Mouse (Mus musculus) urinary bladder, adult 18-20 months (tissue): ENCODE data around the gene Kcnc2.

Experiments
- DNase-seq, 2 experiments: peaks; one replicate each; pipeline ENCODE4 v3.0.0; 2022; ENCODE audit warnings: low spot score in 2 of 2, mixed read lengths in 2 of 2

Kcnc2 gene

DNA sequence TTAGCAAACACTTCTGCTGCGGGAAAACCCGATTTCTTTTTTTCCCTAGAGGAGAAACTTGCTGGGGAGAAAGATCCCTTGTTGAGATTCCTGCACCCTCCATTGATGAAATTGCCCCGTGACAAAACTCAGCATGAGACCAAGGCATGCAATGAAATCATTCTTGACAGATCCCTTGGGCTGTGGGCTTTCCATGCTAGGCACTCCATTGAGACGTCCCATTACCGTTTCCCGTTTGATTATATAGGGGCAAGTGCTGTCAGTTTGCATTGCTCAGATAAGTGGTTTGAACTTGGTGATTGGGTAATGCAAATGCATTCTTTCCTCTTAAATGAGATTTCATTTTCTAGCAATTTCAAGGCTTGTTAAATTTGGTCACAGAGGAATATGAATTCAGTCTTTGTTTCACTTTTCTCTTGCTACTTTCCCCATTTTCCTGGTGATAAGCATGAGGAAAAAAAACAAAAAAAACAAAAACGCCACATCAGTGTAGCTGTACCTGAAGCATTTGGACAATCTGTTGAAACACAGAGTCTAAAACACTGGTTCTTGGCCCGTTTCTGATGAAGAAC is 123.6 kb downstream of the Kcnc2 start:
- no peak for DNase-seq

DNA sequence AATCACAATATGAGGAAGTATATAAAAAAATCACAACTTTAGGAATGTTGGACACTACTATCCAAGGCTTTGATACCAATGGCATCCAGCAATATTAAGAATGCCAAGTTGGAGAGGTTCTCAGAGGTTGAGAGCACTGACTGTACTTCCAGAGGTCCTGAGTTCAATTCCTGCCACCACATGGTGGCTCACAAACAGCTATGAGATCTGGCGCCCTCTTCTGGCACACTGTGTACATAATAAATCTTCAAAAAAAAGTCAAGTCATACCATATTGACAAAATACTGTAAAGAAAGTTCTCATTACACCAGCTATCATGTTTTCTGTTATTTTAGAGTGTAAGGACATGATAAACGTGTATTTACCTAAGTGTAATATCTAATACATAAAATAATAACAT is 126.3 kb downstream of the Kcnc2 start:
- no peak for DNase-seq

DNA sequence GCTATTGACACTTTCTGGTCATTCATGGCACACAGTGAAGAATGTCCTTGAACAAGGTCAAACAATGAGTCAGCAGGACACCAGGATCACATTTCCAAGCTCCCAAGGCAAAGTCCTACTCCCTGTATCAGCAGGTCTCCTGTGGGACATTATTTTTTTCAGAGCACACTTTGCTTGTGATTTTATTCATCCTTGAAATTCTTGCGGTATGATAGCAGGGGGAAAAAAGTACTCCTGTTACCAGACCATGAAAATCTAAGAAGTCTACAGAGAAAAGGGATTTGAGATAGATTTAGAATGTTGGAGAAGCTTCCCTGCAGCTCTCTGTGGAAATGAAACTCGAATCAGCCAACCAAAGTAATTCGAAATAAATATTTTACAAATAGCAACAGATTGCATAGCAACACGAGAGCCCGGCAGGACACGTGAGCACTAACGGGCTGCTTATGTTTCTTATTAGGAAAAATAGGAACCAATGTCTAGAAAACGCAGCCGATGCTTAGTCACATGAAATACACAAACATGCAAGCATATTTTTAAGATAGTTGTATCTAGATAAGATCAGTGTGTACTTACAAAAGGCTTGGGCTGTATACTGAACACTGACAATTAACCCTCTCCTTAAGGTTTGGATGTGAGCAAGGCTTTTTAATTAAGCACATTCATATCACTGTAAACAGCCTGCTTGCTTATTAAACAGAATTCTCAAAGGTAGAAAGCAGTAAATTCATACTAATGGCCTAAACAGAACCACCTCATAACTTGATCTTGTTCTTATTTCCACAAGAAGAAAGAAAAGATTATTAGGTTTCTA is 129.9 kb downstream of the Kcnc2 start:
- no peak for DNase-seq

DNA sequence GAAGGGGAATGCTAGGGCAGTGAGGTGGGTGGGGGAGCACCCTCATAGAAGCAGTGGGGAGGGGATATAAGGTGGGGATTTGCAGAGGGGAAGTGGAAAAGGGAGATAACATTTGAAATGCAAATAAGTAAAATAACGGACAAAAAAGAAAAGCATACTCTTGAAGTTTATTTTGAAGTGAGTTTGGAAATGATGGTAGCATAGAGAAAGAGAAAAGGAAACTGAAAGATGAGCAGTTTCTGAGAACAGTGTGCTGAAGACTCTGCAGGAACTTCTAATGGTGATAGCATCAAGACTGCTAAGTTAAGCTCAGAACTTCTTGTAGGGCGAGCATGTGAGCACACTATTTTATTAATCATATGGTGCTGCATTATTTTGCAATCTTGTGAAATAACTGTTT is 138.6 kb downstream of the Kcnc2 start:
- DNase-seq: no peak

DNA sequence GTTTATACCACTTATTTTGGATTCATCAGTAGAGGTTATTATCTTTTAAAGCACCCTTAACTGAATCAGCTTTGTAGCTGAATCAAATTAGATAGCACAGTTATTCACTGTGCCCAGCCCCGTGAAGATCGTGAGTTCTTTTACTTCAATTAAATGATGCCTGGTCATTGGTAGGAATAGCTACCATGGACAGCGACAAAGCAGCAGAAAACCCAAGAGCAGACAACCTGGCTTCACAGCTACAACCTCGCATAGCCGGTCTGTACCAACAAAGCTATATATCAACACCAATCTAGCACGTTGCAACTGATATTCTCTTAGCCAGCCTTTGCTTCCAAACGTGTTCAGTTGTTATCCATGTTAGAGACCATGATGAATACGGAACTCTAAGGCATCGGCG is 152.4 kb downstream of the Kcnc2 start:
- DNase-seq: no peak

DNA sequence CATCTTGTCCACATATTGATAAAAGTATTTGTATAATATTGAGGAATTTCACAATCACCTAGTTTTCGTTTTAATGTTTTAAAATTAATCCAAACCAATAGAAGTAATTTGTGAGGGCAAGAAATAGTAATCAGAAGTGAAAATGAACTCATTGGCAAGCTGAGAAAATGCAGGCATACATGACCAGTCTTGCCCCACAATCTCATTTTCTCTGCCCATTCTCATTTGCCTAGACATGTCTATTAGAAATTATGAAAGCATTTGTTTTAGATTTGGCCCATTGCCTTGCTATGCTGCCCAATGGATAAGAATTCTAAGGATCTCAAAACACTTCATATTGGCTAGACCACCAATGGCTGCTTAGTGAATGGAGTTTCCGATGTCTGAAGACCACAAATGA is 166.0 kb downstream of the Kcnc2 start:
- DNase-seq: no peak

DNA sequence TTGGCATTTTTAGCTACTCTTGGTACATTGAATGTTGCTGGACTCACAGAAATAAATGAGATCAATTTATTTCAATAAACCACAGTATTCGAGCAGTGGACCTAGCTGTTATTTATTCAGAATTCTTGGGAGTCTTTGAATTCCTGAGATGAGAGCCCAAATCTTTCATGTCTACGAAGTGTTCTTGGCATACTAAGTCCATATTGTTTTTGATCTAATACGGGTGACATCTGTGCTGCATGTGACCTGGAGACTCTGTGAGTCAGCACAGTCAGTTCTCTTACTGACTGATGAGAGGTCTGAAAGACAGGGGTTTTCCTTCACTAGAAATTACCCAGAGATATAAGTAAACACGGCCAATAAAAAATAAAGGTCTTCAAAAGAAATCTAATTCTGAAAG is 173.7 kb downstream of the Kcnc2 start:
- DNase-seq: no peak

DNA sequence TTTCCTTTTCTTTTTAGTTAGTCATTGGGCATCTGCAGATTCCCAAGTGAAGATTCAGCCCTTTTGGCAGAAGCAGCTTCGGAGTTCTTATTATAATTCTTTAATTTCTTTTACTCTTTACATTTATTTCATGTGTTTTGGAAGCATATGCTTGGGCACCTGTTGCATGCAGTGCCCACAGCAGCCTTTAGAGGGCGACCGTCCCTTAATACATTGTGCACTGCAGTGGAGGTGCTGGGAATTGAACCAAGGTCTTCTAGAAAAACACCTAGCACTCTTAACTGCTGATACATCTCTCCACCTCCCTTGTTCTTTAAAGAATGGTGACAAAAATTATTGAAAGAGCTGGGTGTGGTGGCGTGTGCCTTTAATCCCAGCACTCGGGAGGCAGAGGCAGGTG is 180.0 kb downstream of the Kcnc2 start:
- DNase-seq: no peak

DNA sequence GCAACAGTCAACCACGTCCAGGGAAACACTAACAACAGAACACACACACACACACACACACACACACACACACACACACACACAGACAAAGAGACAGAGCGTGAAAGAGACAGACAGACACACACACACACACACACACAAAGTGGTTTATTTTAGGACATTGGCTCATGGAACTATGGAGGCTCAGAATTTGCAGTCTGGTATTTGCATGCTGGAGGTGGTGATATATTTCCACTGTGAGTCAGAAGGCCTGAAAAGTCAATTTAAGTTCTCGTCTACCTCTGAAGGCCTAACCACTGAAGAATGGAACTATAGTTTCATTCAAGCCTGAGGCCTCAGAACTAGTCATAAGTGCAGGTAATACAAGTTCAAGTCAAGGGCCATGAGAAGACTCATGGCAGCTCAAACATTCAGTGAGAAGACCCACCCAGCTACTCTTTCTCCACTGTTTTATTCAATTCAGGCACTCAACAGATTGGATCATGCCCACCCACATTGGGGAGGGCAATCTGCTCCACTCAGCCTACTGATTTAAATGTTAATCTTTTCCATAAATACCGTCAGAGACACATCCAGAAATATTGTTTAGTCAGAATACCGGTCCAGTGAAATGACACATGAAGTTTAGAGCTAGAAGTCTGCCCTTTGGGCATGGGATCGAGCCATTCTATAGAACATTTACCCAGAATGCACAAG is 197.9 kb downstream of the Kcnc2 start:
- DNase-seq: no peak

DNA sequence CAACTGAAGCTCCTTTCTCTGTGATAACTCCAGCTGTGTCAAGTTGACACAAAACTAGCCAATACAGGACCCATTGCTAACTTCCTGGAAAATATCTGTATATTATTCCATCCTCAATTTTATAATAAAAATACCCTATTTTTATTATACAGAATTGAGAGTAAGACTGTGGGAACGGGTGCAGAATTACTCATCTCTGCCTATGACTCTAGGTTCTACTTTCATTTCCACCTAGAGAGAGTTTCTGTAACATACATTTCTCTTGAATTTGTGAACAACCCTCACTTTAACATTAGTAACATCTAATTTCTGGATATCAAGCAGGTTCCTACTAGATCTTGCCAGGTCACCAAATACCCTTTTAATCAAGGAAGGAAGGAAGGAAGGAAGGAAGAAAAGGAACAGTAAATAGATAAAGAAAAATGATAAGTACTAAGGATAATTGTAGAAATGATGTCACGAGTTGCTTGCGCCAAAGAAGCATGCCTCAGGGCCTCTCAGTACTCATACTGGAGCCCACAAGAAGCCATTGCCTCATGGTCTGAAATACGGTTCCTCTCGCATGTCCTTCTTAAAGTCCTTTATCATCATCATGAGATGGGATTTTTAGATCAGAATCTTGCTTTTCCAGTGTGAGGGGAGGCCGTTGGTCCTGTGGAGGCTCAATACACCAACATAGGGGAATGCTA is 203.3 kb downstream of the Kcnc2 start:
- DNase-seq: no peak

DNA sequence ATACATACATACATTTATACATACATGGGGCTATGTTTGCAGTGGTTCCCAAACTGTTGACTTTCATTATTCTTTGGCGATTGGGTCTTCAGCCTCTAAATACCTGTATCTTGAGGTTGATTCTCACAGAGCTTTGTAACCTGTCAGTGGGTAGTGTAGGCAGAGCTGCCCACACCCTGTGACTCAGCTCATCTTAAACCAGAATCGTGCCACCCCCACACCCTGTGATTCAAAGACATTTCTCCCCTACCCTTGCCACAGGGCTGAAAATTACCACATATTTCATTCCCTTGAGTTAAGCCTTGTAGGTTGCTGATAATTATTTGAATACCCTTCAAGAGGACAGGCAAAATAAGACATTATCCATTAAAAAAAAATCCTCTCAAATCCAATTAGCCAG is 210.5 kb downstream of the Kcnc2 start:
- no peak for DNase-seq

DNA sequence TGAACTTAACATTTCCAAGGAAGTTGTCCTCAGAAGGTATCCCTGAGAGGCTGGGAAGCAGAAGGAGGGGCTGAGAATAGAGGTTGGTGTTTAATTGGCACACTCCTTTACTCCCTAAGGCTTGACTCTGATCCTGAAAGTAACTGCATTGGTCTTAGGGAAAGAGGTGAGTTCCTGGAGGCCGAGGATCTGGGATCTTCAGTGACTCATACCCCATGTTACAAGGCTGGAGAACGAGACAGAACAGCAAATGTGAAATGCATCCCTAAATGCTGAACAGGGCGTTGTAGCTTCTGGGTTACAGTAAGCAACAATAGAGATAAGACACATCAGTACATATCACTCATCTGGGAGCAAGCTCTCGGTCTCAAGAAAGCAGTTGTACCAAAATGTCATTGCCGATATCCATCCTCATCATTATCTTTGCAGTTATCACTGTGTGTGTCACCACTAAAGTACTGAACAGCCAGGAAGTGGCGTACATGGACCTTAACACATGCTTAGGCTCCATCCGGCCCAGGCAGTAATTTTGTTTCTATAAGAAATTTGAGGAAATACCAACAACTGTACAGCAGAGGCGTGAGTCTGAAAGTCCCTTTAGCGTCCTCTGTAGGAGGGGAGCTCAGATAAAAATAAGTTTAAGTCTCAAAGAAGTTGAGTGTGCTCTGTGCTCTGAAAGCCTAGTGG is 211.1 kb downstream of the Kcnc2 start:
- no peak for DNase-seq

DNA sequence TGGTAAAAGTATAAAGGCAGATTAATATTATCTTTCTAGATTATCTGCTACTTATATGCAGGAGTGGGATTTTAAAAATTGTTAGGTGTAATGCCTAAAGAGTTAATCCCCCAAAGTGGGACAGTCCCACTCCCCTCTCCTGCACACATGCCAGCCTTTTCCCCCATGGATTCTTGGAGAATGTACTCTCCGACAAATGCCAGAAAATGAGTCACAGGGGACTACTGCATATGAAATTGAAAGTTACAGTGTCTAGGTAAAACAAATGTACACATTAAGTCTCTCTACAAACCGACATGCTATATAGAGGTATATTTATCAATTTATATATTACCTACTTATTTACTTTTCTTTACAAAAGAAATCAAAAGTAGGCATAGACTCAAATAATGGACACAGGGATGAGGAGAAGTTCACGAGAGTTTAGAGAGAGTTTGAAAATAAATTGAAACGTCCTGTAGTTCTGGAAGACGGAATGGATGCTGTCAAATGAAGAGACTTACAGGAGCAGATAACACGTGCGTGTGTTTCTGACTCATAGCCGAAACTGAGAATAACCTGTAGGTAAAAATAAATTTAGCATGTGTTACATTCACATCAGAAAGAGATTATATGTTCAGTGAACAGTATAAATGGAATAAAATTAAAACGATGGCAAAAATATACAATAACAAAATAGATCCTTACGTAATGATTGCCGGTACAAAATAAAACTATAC is 213.6 kb downstream of the Kcnc2 start:
- DNase-seq: no peak

DNA sequence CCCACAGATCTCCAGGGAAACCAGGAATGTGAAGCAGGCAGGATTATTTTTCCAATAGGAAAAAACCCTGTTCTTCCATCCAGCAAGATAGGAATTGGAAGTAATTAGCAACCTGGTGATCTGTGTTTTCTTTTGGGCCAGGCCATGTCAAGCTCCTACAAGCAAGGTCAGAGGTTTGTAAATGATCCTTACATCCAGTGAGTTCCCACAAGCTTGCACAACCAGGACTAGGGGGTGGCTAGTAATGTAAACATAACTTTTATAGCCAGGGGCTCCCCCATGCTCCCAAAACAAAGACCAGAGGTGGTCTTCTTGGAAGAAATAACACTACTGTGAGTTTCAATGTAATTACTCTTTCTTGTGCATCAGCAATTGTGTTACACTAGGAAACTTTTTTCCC is 214.9 kb downstream of the Kcnc2 start:
- DNase-seq: no peak

DNA sequence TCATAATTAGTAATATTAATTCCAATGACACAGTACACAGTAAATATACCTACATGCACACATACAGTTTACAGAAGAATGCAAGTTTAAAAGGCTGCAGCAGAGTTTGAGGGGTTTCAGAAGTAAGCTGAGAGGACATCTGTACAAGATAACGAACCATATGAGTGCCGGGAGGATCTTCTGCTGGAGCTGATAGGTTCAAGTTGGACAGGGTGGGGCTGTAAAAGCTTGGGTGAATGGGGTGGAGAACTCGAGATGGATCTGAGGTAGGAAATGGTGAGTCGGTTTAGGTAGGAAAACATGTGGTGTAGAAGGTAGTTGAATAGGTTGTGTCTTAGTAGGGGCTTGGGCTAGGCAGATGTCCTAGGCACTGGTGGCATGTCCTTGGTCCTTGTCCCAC is 217.8 kb downstream of the Kcnc2 start:
- DNase-seq: no peak
